Mouse (Mus musculus) heart, postnatal 0 days (tissue): ENCODE measurements around the gene Foxd4.

ENCODE experiments used
- CTCF ChIP-seq: IDR thresholded peaks from 2 replicates; pipeline ENCODE4 v1.5.1; 2016; ENCODE audit warnings: antibody characterized with exemption, control low read depth, low read depth
- EP300 ChIP-seq: IDR thresholded peaks from 2 replicates; pipeline ENCODE4 v1.6.1; 2016; ENCODE audit warnings: antibody characterized with exemption, low read depth

- TF ChIP-seq EP300 (no peak), CTCF (no peak)
Observed at GRCm38 (mm10) chr19:24945521-24946262, 44.7 kb upstream of the Foxd4 start.
